Mouse (Mus musculus) brain, adult 2 months (tissue): Measurements from ENCODE around the gene Zbtb16.
A peak's percentile ranks its signal among the peaks of the same experiment; 100 is the strongest.

Source experiments
- DNase-seq: peaks from one replicate; pipeline ENCODE4 v3.0.0; 2011; ENCODE audit warnings: low read depth, low spot score

Gene Zbtb16

GRCm38 (mm10) chr9:48826377-48826889 is 9.6 kb downstream of the Zbtb16 start:
- no peak for DNase-seq

- DNase-seq = no peak
Measured at GRCm38 (mm10) chr9:48824533-48825130, 11.4 kb downstream of the Zbtb16 start.

- no peak for DNase-seq
Measured at GRCm38 (mm10) chr9:48823851-48824250, 12.2 kb downstream of the Zbtb16 start.

GRCm38 (mm10) chr9:48823319-48823705 is 12.7 kb downstream of the Zbtb16 start:
- no peak for DNase-seq

- no peak for DNase-seq
Measured at GRCm38 (mm10) chr9:48822586-48823318, 13.3 kb downstream of the Zbtb16 start.

GRCm38 (mm10) chr9:48821916-48822585 is 14.0 kb downstream of the Zbtb16 start:
- DNase-seq = no peak

GRCm38 (mm10) chr9:48821431-48821830 is 14.6 kb downstream of the Zbtb16 start:
- DNase-seq = no peak

GRCm38 (mm10) chr9:48820791-48821190 is 15.2 kb downstream of the Zbtb16 start:
- DNase-seq = no peak

GRCm38 (mm10) chr9:48819695-48820094 is 16.3 kb downstream of the Zbtb16 start:
- no peak for DNase-seq

- DNase-seq = no peak
Measured at GRCm38 (mm10) chr9:48819137-48819536, 16.9 kb downstream of the Zbtb16 start.

- no peak for DNase-seq
Measured at GRCm38 (mm10) chr9:48817907-48818306, 18.1 kb downstream of the Zbtb16 start.

- DNase-seq = peak; percentile 77
Measured at GRCm38 (mm10) chr9:48817399-48817793, 18.6 kb downstream of the Zbtb16 start.

GRCm38 (mm10) chr9:48816678-48817398 is 19.2 kb downstream of the Zbtb16 start:
- no peak for DNase-seq

- peak; percentile 56 for DNase-seq
Measured at GRCm38 (mm10) chr9:48816157-48816556, 19.9 kb downstream of the Zbtb16 start.

- DNase-seq = no peak
Measured at GRCm38 (mm10) chr9:48814881-48815495, 21.0 kb downstream of the Zbtb16 start.

- DNase-seq = no peak
Measured at GRCm38 (mm10) chr9:48813960-48814880, 21.8 kb downstream of the Zbtb16 start.

- DNase-seq = no peak
Measured at GRCm38 (mm10) chr9:48812352-48812751, 23.7 kb downstream of the Zbtb16 start.

GRCm38 (mm10) chr9:48806591-48806990 is 29.4 kb downstream of the Zbtb16 start:
- DNase-seq = no peak

GRCm38 (mm10) chr9:48805850-48806249 is 30.2 kb downstream of the Zbtb16 start:
- peak; percentile 76 for DNase-seq

- no peak for DNase-seq
Measured at GRCm38 (mm10) chr9:48804509-48804908, 31.5 kb downstream of the Zbtb16 start.
